Mouse (Mus musculus) hindbrain, embryonic 12.5 days (tissue): Measurements from ENCODE around the gene Usp29. TPM values are rescaled to one million over a fixed set of nuclear protein-coding genes. Genes with fewer than 3 reads are reported as not detected.
A peak's percentile ranks its signal among the peaks of the same experiment; 100 is the strongest.
"Not testable (repeated sequence)": the region's sequence is repeated elsewhere in the genome, so short reads cannot be mapped to it uniquely, and the experiment has no call there.

Experiments used
- ATAC-seq: fragments of 200-750 bp; cut with Nextera tagmentation; 2 replicates; pipeline ENCODE4 v1.8.0; 2017; ENCODE audit warnings: moderate TSS enrichment; ENCODE audit not compliant: low FRiP score
- H3K27ac ChIP-seq: fragments of 300-500 bp; sonication (generic); 2 replicates; pipeline ENCODE4 v1.5.1; 2016; ENCODE audit warnings: mild to moderate bottlenecking
- H3K27me3 ChIP-seq: fragments of 300-500 bp; sonication (generic); 2 replicates; pipeline ENCODE4 v1.6.1; 2016; ENCODE audit warnings: mild to moderate bottlenecking
- H3K36me3 ChIP-seq: fragments of 300-500 bp; sonication (generic); 2 replicates; pipeline ENCODE4 v1.6.1; 2016; ENCODE audit warnings: mild to moderate bottlenecking
- H3K4me1 ChIP-seq: fragments of 300-500 bp; sonication (generic); 2 replicates; pipeline ENCODE4 v1.6.1; 2016
- H3K4me2 ChIP-seq: fragments of 300-500 bp; sonication (generic); replicated peaks from 2 replicates; pipeline ENCODE4 v1.6.1; 2016; ENCODE audit warnings: mild to moderate bottlenecking
- H3K4me3 ChIP-seq: fragments of 300-500 bp; sonication (generic); 2 replicates; pipeline ENCODE4 v1.5.1; 2016; ENCODE audit warnings: mild to moderate bottlenecking
- H3K9ac ChIP-seq: fragments of 300-500 bp; sonication (generic); 2 replicates; pipeline ENCODE4 v1.6.1; 2016; ENCODE audit warnings: mild to moderate bottlenecking, moderate library complexity
- H3K9me3 ChIP-seq: fragments of 300-500 bp; sonication (generic); replicated peaks from 2 replicates; pipeline ENCODE4 v1.6.1; 2016; ENCODE audit warnings: mild to moderate bottlenecking
- WGBS: fragments of 180-500 bp; shearing (Covaris S2); methylation state at CpG from one replicate; pipeline ENCODE4 v1.1.7; 2016; 5-methylcytosine and 5-hydroxymethylcytosine counted together
- polyA plus RNA-seq: library from polyadenylated mRNA; unstranded; fragments of >200 nt; fragmentation: Nextera tagmentation; extraction: Ambion mirVana; gene quantifications from 2 replicates; pipeline ENCODE4 v1.2.1, GENCODE M21; 2016

Gene Usp29
- polyA plus RNA-seq, 1 experiment from 2014 or later = 20.3 TPM

DNA sequence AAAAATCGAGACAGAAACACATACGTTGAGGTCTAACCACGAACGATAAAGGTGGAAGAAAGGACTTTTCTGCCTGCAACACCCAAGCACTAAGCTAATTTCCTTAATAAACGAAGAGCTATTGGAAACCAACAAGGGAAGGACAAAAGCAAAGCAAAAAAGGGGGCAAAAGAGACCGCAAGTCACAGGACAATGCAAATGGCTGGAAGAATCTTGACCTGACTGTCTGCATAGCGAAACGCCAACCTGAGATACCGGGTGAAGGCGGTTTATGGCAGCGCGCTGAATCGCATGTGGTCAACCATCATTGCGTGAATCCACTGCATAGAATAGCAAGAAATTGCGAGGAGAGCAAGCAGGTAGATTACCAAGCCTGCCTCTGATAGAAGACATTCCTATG is 423 bp downstream of the Usp29 start:
- ATAC-seq = no peak
- H3K36me3 ChIP-seq = no peaks in the 10 kb centered on the region
- peak overlapping the region; percentile 56 for H3K4me2 ChIP-seq
- H3K4me1 ChIP-seq = no peaks in the 10 kb centered on the region
- H3K9me3 ChIP-seq = peaks cover 28% of the 10 kb centered on the region
- no peaks in the 10 kb centered on the region for H3K27me3 ChIP-seq
- peak overlapping the region; percentile 66 for H3K27ac ChIP-seq
- H3K9ac ChIP-seq = peak overlapping the region; percentile 36
- H3K4me3 ChIP-seq = peak overlapping the region; percentile 59
- 49% methylated on average over 15 of the region's 15 CpGs for WGBS

DNA sequence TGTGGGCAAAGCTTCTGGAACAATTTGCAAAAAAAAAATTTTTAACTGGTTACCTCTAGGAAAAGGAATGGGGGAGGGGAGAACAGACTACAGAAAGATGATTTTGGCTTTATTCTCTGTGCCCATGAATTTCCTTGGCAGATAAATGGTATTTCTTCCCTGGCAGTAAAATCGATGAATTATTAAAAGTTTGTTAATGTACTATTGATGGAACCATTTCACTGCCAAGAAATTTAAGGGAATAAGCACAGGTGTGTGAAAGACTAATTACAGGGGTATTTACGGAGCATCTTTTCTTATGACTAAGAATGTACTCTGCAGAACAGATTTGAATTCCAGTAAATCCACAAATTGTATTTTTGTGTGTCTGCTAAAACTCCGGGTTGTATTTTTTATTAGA is 995 bp downstream of the Usp29 start:
- H3K9ac ChIP-seq = peak overlapping the region; percentile 52; the same call in 1 of the 2 replicates
- peaks cover 28% of the 10 kb centered on the region for H3K9me3 ChIP-seq
- H3K27me3 ChIP-seq = no peaks in the 10 kb centered on the region
- H3K4me2 ChIP-seq = peak overlapping the region; percentile 56
- WGBS = 44% methylated on average over 3 of the region's 3 CpGs
- H3K4me3 ChIP-seq = peak overlapping the region; percentile 59
- no peak overlapping the region for H3K27ac ChIP-seq
- no peak for ATAC-seq
- no peaks in the 10 kb centered on the region for H3K36me3 ChIP-seq
- H3K4me1 ChIP-seq = no peaks in the 10 kb centered on the region

DNA sequence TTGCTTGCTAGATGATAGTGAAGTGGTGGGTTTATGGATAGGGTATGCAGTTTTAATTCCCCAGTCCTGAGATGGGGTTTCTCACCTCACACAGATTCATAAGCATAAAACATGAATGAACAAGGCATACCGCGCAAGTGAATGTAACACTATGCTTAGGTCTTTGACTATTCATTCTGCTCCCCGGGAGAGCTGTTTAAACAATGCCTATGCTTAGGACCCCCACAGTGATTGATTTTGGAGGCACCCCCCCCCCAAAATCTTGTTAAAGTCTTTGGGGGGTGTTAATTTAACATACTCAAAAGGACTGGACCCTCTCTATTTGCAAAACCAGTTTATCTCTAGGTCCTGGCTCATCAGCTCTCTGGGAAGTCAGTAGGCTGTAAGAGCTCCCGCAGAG is 1.6 kb downstream of the Usp29 start:
- no peak for ATAC-seq
- Histone ChIP-seq H3K4me2 (peak overlapping the region; percentile 56), H3K9me3 (peaks cover 28% of the 10 kb centered on the region), H3K27me3 (no peaks in the 10 kb centered on the region), H3K36me3 (no peaks in the 10 kb centered on the region), H3K4me3 (peak overlapping the region; percentile 59), H3K27ac (peak overlapping the region; percentile 40; the same call in 1 of the 2 replicates), H3K4me1 (no peaks in the 10 kb centered on the region), H3K9ac (peak overlapping the region; percentile 52)
- WGBS = 54% methylated on average over 4 of the region's 4 CpGs

DNA sequence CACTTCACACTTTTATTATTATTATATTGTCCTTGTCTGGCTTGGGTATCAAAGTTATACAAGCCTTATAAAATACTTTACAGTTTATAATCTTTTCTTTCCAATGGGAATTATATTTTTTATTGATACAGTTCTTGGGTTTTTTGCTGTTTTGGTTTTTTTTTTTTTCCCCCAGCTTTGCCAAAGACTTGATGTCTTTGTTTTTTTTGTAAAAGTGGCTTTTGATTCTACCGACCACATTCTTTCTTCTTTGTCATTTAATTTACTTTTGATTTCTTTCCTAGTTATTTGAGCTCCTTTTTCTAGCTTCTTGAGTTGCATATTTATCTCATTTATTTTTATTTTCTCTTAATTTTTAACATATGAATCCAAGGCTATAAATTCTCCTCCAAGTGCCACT is 5.7 kb downstream of the Usp29 start:
- no peaks in the 10 kb centered on the region for H3K36me3 ChIP-seq
- no peak overlapping the region for H3K27ac ChIP-seq
- no peaks in the 10 kb centered on the region for H3K27me3 ChIP-seq
- ATAC-seq = no peak
- WGBS = 81% methylated on average over 1 of the region's 1 CpGs
- no peak overlapping the region for H3K4me2 ChIP-seq
- no peaks in the 10 kb centered on the region for H3K9me3 ChIP-seq
- H3K4me1 ChIP-seq = no peaks in the 10 kb centered on the region
- no peak overlapping the region for H3K4me3 ChIP-seq
- H3K9ac ChIP-seq = no peak overlapping the region

DNA sequence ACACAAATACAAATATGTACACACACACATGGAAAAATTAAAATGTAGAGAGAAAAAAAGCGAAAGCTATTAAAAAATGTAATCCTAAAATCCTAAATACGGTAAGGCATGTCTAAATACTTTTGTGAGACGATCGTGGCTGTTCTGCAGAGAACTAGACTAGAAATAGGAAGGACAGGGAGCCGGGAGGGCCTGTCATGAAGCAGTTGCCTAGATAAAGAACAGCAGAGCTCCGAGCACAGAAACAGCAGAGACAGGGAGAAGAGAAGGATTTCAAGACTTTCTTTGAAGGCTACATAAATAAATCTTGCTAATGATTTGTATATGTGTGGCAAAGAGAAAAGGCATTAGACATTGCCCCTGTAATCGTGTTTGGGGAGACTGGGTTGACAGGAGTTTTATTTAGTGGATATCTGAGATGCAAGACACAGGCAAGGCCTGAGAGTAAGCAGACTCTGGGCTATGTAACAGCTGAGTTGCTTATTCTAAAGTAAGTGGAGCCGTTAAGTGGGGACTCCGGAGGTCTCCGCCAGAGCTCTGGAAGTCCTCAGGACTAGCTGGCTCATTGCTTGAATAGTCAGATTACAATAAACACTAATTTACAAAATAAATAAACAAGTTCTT is 14.0 kb downstream of the Usp29 start:
- H3K27me3 ChIP-seq = no peaks in the 10 kb centered on the region
- H3K4me2 ChIP-seq = no peak overlapping the region
- H3K4me3 ChIP-seq = no peak overlapping the region
- H3K36me3 ChIP-seq = no peaks in the 10 kb centered on the region
- H3K4me1 ChIP-seq = no peaks in the 10 kb centered on the region
- WGBS = 80% methylated on average over 10 of the region's 10 CpGs
- no peak overlapping the region for H3K9ac ChIP-seq
- no peak overlapping the region for H3K27ac ChIP-seq
- no peaks in the 10 kb centered on the region for H3K9me3 ChIP-seq
- ATAC-seq = no peak

DNA sequence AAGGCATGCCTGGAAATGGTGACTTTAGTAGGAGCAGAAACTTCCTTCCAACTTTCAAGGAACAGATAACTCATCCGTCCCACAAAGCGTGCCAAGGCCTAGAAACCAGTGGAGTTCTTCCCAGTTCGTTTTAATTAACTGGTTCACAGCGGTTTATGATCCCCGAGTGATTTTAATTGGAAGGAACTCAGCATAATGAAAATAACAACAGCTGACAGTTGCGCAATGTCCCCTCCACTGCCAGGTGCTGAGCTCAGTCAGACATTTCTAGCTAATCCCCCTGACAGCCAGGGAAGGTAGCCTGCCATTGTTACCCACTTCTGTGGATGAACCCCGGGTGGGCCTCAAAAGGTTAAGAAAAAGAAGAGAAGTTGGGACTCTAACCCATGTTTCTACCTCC is 18.8 kb downstream of the Usp29 start:
- H3K4me2 ChIP-seq = no peak overlapping the region
- peaks cover 13% of the 10 kb centered on the region for H3K4me1 ChIP-seq
- ATAC-seq = no peak
- no peak overlapping the region for H3K9ac ChIP-seq
- no peaks in the 10 kb centered on the region for H3K9me3 ChIP-seq
- no peak overlapping the region for H3K27ac ChIP-seq
- no peak overlapping the region for H3K4me3 ChIP-seq
- 69% methylated on average over 7 of the region's 7 CpGs for WGBS
- H3K36me3 ChIP-seq = no peaks in the 10 kb centered on the region
- H3K27me3 ChIP-seq = no peaks in the 10 kb centered on the region

DNA sequence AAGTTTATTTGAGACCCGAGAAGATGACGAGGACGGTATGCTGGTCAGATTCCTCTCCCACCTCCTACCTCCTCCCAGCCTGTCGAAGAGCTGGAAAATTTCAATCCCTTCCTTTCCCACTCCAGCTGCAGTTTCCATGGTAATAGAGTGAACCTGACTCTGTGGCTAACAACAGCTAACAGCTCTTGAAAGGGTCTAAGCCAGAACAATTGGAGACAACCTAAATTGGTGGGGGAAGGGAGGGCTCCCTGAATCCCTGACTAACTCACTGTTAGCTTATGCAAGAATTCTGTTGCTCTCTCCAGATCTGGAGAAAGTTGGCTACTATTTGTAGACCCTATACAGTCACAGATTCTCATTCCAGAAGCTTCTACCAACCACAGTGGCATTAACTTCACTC is 23.1 kb downstream of the Usp29 start:
- Histone ChIP-seq H3K9me3 (no peaks in the 10 kb centered on the region), H3K9ac (no peak overlapping the region), H3K36me3 (no peaks in the 10 kb centered on the region), H3K4me1 (peaks cover 13% of the 10 kb centered on the region), H3K27ac (peak overlapping the region; percentile 30; the same call in 1 of the 2 replicates), H3K4me3 (no peak overlapping the region), H3K27me3 (no peaks in the 10 kb centered on the region), H3K4me2 (no peak overlapping the region)
- WGBS = 12% methylated on average over 4 of the region's 4 CpGs
- ATAC-seq = peak; percentile 63

DNA sequence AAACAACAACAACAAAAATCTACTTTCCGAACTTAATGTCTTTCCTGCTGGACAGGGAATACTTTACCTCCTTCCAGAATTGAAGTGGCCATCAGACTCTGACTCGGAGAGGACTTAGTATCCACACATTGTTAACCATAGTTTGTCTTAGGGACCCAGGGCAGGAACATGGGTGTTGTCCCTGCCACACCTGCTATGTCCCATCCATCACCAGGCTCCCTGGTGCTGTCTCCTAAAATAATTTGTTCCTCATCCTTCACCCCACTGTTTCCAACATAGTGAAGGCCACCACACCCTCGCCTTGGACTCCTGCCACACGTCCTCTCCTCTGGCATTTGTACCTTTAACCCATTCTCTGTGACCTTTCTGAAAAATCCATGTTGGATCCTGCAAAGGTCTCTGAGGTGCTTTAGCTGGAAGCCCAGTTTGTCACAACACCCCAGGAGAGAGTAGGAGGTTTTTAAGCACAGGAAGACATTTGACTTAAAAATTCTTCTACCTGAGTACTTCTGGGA is 26.5 kb downstream of the Usp29 start:
- no peak overlapping the region for H3K9ac ChIP-seq
- H3K9me3 ChIP-seq = no peaks in the 10 kb centered on the region
- no peak overlapping the region for H3K4me3 ChIP-seq
- no peaks in the 10 kb centered on the region for H3K36me3 ChIP-seq
- no peak for ATAC-seq
- no peaks in the 10 kb centered on the region for H3K27me3 ChIP-seq
- H3K4me2 ChIP-seq = no peak overlapping the region
- 83% methylated on average over 4 of the region's 4 CpGs for WGBS
- no peak overlapping the region for H3K27ac ChIP-seq
- peaks cover 13% of the 10 kb centered on the region for H3K4me1 ChIP-seq

DNA sequence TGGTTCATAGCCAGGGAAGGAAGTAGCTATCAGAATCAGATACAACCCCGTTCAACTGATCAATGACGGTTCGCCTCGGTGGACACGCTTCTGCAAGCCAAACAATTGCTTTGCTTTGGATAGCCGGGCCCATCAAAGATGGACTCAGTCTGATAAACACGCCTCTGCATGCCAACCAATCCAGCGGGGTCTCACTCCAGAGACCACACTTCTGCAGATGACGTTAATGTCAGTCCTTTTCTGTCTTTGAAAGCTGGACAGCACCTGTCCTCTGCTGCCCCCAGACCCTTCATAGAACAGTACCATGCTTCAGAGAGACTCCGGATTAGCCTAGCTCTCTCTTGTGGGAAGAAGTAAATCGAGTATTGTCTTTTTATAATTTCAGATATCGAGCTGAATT is 29.3 kb downstream of the Usp29 start:
- Histone ChIP-seq H3K9ac (no peak overlapping the region), H3K27ac (no peak overlapping the region), H3K4me1 (0 out of 2 replicates have a peak, but pooled peaks cover 3% of the 10 kb centered on the region), H3K4me2 (no peak overlapping the region), H3K9me3 (no peaks in the 10 kb centered on the region), H3K36me3 (no peaks in the 10 kb centered on the region), H3K4me3 (no peak overlapping the region), H3K27me3 (no peaks in the 10 kb centered on the region)
- ATAC-seq = peak; percentile 35; the same call in 1 of the 2 replicates
- WGBS = 65% methylated on average over 12 of the region's 12 CpGs

DNA sequence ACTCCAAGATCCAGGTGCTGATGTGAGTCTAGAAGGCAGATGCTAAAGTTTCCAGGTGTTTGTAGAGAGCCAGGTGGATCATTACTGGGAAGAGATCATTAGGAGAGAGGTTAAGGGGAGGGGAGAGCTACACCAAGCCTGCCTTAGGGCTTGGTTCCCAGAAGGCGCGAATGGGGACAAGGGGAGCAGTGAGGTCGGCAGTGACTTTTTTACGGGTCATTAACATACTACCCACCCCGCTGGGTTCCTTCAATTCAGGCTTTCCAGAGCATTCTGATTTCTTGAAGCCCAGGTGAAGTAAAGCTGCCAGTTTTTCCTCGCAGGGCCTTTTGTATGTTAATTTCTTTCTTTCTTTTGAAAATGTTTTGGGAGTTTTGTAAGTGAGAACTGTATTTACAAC is 29.8 kb downstream of the Usp29 start:
- Histone ChIP-seq H3K4me1 (0 out of 2 replicates have a peak, but pooled peaks cover 3% of the 10 kb centered on the region), H3K36me3 (no peaks in the 10 kb centered on the region), H3K9ac (no peak overlapping the region), H3K27me3 (no peaks in the 10 kb centered on the region), H3K4me2 (no peak overlapping the region), H3K9me3 (no peaks in the 10 kb centered on the region), H3K27ac (no peak overlapping the region), H3K4me3 (no peak overlapping the region)
- no peak for ATAC-seq
- 12% methylated on average over 6 of the region's 6 CpGs for WGBS

DNA sequence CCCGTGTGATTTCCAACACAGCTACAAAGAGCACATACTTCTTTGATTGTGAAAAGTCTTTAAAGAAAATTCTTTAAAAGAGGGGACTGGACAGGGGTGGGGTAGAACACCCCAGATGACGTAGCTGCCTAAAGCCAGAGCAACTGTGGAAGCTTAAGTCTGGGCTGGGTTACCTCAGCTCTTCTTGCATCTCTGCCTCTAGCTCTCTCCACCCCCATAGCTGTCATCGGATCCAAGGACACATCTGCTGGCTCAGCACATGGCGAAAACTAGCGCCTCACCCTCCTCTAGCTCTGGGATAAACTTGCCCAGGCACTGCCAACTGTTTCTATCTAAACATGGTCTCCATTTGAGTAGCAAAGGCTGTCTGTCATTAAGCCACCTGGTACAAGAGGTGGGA is 34.9 kb downstream of the Usp29 start:
- no peak overlapping the region for H3K4me2 ChIP-seq
- no peaks in the 10 kb centered on the region for H3K9me3 ChIP-seq
- H3K4me1 ChIP-seq = peaks cover 5% of the 10 kb centered on the region
- 0 out of 2 replicates have a peak, but pooled peaks cover 4% of the 10 kb centered on the region for H3K36me3 ChIP-seq
- H3K27ac ChIP-seq = no peak overlapping the region
- WGBS = 48% methylated on average over 5 of the region's 5 CpGs
- no peak overlapping the region for H3K4me3 ChIP-seq
- ATAC-seq = no peak
- H3K9ac ChIP-seq = no peak overlapping the region
- H3K27me3 ChIP-seq = no peaks in the 10 kb centered on the region

DNA sequence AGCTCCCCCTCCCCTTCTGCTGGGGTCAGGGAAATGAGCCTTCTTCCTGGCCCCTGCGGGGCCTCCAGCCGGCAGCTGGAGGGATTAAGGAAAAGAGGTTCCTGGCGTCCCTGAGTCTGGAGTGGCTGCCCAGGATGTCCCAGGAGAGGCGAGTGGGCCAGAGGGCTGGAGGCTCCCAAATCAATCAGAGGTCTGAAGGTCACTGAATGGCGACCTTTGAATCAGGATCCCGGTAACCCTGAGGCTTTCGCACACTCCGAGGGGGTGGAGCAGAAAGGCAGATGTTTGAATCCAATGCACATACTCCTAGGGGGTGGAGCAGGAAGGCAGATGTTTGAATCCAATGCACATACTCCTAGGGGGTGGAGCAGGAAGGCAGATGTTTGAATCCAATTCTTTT is 39.9 kb downstream of the Usp29 start:
- 0 out of 2 replicates have a peak, but pooled peaks cover 4% of the 10 kb centered on the region for H3K36me3 ChIP-seq
- H3K4me2 ChIP-seq = no peak overlapping the region; the same call in 1 of the 2 replicates
- H3K27ac ChIP-seq = peak overlapping the region; percentile 2; the same call in 1 of the 2 replicates
- no peaks in the 10 kb centered on the region for H3K9me3 ChIP-seq
- peaks cover 9% of the 10 kb centered on the region for H3K4me1 ChIP-seq
- peak; percentile 50; the same call in 1 of the 2 replicates for ATAC-seq
- no peak overlapping the region for H3K4me3 ChIP-seq
- no peak overlapping the region for H3K9ac ChIP-seq
- WGBS = 2% methylated on average over 8 of the region's 8 CpGs
- no peaks in the 10 kb centered on the region for H3K27me3 ChIP-seq

DNA sequence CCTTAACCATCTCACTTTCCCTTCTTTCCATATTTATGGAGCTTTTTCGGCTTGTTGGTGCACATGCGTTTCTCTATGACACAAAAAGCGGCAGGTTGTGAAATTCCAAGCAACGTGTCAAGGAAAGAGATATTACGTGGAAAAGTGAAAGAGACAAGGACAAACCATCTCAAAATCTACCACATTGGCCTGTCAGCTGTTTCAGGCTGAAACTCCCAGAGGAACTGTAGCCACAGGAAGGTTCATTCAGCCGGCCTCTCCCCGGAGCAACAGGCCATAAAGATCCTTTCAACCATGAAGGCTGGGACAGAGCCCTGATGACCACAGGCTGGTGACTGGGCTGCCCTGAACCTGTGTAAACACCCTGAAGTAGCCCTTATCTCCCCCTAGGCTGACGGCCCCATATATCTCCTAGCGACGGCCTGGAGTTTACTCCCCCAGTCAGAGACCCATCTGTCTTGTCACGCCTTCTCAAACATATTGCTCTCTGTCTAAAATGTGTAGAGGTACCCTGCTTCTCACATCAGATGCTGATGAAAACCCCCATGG is 43.6 kb downstream of the Usp29 start:
- not testable (repeated sequence) for H3K9me3 ChIP-seq, H3K27ac ChIP-seq, H3K36me3 ChIP-seq, H3K9ac ChIP-seq, H3K4me3 ChIP-seq, H3K27me3 ChIP-seq, H3K4me2 ChIP-seq, ATAC-seq
- peaks cover 22% of the 10 kb centered on the region for H3K4me1 ChIP-seq
- 54% methylated on average over 11 of the region's 11 CpGs for WGBS
